Mouse (Mus musculus) cortical plate, adult 2 months (tissue): ENCODE results near the gene Surf2.

ENCODE experiments used
- CTCF ChIP-seq: fragments of 200-500 bp; IDR thresholded peaks from 2 replicates; pipeline ENCODE4 v1.5.1; 2011; ENCODE audit warnings: mild to moderate bottlenecking, control low read depth, low read length; ENCODE audit not compliant: insufficient read depth; ENCODE audit errors: extremely low read depth
- POLR2A ChIP-seq: fragments of 200-500 bp; IDR thresholded peaks from 2 replicates; pipeline ENCODE4 v1.6.1; 2011; ENCODE audit warnings: mild to moderate bottlenecking, low read length, control low read depth; ENCODE audit not compliant: insufficient read depth; ENCODE audit errors: extremely low read depth

- no peak for TF ChIP-seq CTCF
- no peak for TF ChIP-seq POLR2A
These were observed 11.7 kb downstream of the Surf2 start for GRCm38 (mm10) chr2:26927745-26928476.
